Mouse (Mus musculus) MEL (cell line): ENCODE measurements around the gene Mfap3. TPM values are rescaled to one million over a fixed set of nuclear protein-coding genes. Genes with fewer than 3 reads are reported as not detected.

Source experiments
- DNase-seq: peaks from one replicate; pipeline ENCODE4 v3.0.0; 2011; ENCODE audit warnings: low read depth, low spot score
- H3K27ac ChIP-seq: 2 replicates; pipeline ENCODE4 v1.5.1; 2012; ENCODE audit warnings: low read depth, mild to moderate bottlenecking, control low read depth, low read length, moderate library complexity; ENCODE audit not compliant: control insufficient read depth
- H3K27me3 ChIP-seq, 2 experiments: fragments of 150-350 bp in 1 of 2; sonication (generic) in 1 of 2; 2 replicates each; pipeline ENCODE4 v1.6.1; 2012; ENCODE audit warnings: low read length in 2 of 2, mild to moderate bottlenecking in 2 of 2, improper control_type of control experiment in 1 of 2, moderate library complexity in 1 of 2; ENCODE audit not compliant: insufficient read depth in 2 of 2, control insufficient read depth in 1 of 2
- H3K36me3 ChIP-seq, 2 experiments: 2 replicates each; pipeline ENCODE4 v1.6.1; 2012 to 2014; ENCODE audit warnings: low read length in 2 of 2, improper control_type of control experiment in 1 of 2, inconsistent platforms in 1 of 2, mild to moderate bottlenecking in 1 of 2; ENCODE audit not compliant: insufficient read depth in 2 of 2, control insufficient read depth in 1 of 2
- H3K4me1 ChIP-seq, 2 experiments: fragments of 150-350 bp in 1 of 2; sonication (generic) in 1 of 2; 2 replicates each; pipeline ENCODE4 v1.6.1; 2012; ENCODE audit warnings: low read length in 2 of 2, improper control_type of control experiment in 1 of 2, mild to moderate bottlenecking in 1 of 2; ENCODE audit not compliant: insufficient read depth in 2 of 2, control insufficient read depth in 1 of 2
- H3K4me3 ChIP-seq, 2 experiments: fragments of 150-350 bp in 1 of 2; sonication (generic) in 1 of 2; 2 replicates each; pipeline ENCODE4 v1.5.1; 2012; ENCODE audit warnings: low read depth in 2 of 2, low read length in 2 of 2, mild to moderate bottlenecking in 2 of 2, moderate library complexity in 2 of 2, control low read depth in 1 of 2, improper control_type of control experiment in 1 of 2; ENCODE audit not compliant: control insufficient read depth in 1 of 2, insufficient read depth in 1 of 2
- H3K79me2 ChIP-seq: 2 replicates; pipeline ENCODE4 v1.6.1; 2012; ENCODE audit warnings: mild to moderate bottlenecking, low read length, moderate library complexity; ENCODE audit not compliant: control insufficient read depth, poor library complexity, insufficient read depth
- H3K9ac ChIP-seq: 2 replicates; pipeline ENCODE4 v1.6.1; 2012; ENCODE audit warnings: low read depth, mild to moderate bottlenecking, control low read depth, low read length, moderate library complexity; ENCODE audit not compliant: control insufficient read depth, poor library complexity, severe bottlenecking
- H3K9me3 ChIP-seq: fragments of 150-350 bp; sonication (generic); replicated peaks from 2 replicates; pipeline ENCODE4 v1.6.1; 2012; ENCODE audit warnings: mild to moderate bottlenecking, low read length, improper control_type of control experiment, moderate library complexity; ENCODE audit not compliant: insufficient read depth
- BHLHE40 ChIP-seq: IDR thresholded peaks from 2 replicates; pipeline ENCODE4 v1.6.1; 2012; ENCODE audit warnings: low read depth, mild to moderate bottlenecking, inconsistent platforms, low read length, improper control_type of control experiment, borderline replicate concordance
- CHD1 ChIP-seq: IDR thresholded peaks from 2 replicates; pipeline ENCODE4 v1.6.1; 2012; ENCODE audit warnings: low read depth, mild to moderate bottlenecking, inconsistent platforms, low read length, improper control_type of control experiment
- CHD2 ChIP-seq: IDR thresholded peaks from 2 replicates; pipeline ENCODE4 v1.6.1; 2011; ENCODE audit warnings: low read length, improper control_type of control experiment
- EP300 ChIP-seq, 2 experiments: IDR thresholded peaks; 2 replicates each; pipeline ENCODE4 v1.6.1; 2011; ENCODE audit warnings: improper control_type of control experiment in 2 of 2, low read length in 2 of 2, low read depth in 1 of 2, mild to moderate bottlenecking in 1 of 2
- ETS1 ChIP-seq: IDR thresholded peaks from 2 replicates; pipeline ENCODE4 v1.6.1; 2012; ENCODE audit warnings: low read depth, mild to moderate bottlenecking, inconsistent platforms, low read length, improper control_type of control experiment, moderate library complexity
- GABPA ChIP-seq: IDR thresholded peaks from 2 replicates; pipeline ENCODE4 v1.6.1; 2012; ENCODE audit warnings: low read depth, mild to moderate bottlenecking, inconsistent platforms, low read length, improper control_type of control experiment, moderate library complexity
- HCFC1 ChIP-seq: IDR thresholded peaks from 2 replicates; pipeline ENCODE4 v1.6.1; 2012; ENCODE audit warnings: low read depth, mild to moderate bottlenecking, inconsistent platforms, low read length, improper control_type of control experiment, moderate library complexity
- KAT2A ChIP-seq: conservative IDR thresholded peaks from 2 replicates; pipeline ENCODE4 v1.6.1; 2012; ENCODE audit warnings: low read depth, low read length, improper control_type of control experiment, inconsistent platforms
- MAX ChIP-seq: IDR thresholded peaks from 2 replicates; pipeline ENCODE4 v1.6.1; 2011; ENCODE audit warnings: low read length, improper control_type of control experiment
- MYB ChIP-seq: IDR thresholded peaks from 2 replicates; pipeline ENCODE4 v1.6.1; 2011; ENCODE audit warnings: mild to moderate bottlenecking, low read depth, low read length, improper control_type of control experiment
- MYC ChIP-seq: IDR thresholded peaks from 2 replicates; pipeline ENCODE4 v1.6.1; 2011; ENCODE audit warnings: low read depth, mild to moderate bottlenecking, low read length, improper control_type of control experiment, moderate library complexity
- NELFE ChIP-seq: IDR thresholded peaks from 2 replicates; pipeline ENCODE4 v1.6.1; 2011; ENCODE audit warnings: low read depth, low read length, improper control_type of control experiment
- SMC3 ChIP-seq: IDR thresholded peaks from 2 replicates; pipeline ENCODE4 v1.6.1; 2011; ENCODE audit warnings: low read depth, low read length, improper control_type of control experiment
- UBTF ChIP-seq: IDR thresholded peaks from 2 replicates; pipeline ENCODE4 v1.6.1; 2012; ENCODE audit warnings: low read depth, mild to moderate bottlenecking, inconsistent platforms, low read length, improper control_type of control experiment, moderate library complexity, borderline replicate concordance; ENCODE audit not compliant: insufficient read depth
- USF1 ChIP-seq: IDR thresholded peaks from 2 replicates; pipeline ENCODE4 v1.6.1; 2014; ENCODE audit warnings: low read depth, mild to moderate bottlenecking, inconsistent platforms, low read length, improper control_type of control experiment, moderate library complexity
- ZKSCAN1 ChIP-seq: IDR thresholded peaks from 2 replicates; pipeline ENCODE4 v1.6.1; 2012; ENCODE audit warnings: low read depth, mild to moderate bottlenecking, inconsistent platforms, low read length, improper control_type of control experiment, moderate library complexity
- ZMIZ1 ChIP-seq: IDR thresholded peaks from 2 replicates; pipeline ENCODE4 v1.6.1; 2012; ENCODE audit warnings: low read depth, mild to moderate bottlenecking, inconsistent platforms, low read length, improper control_type of control experiment, moderate library complexity
- ZNF384 ChIP-seq: IDR thresholded peaks from 2 replicates; pipeline ENCODE4 v1.6.1; 2012; ENCODE audit warnings: low read depth, mild to moderate bottlenecking, inconsistent platforms, low read length, improper control_type of control experiment
- polyA plus RNA-seq, 2 experiments: library from polyadenylated mRNA; stranded (reverse) in 1 of 2; unstranded in 1 of 2; fragments of >175 nt in 1 of 2; fragments of >200 nt in 1 of 2; gene quantifications; 2 replicates each; pipeline versions ENCODE4 v1.2.1 to v1.2.4; 2012; ENCODE audit warnings: low replicate concordance in 2 of 2, low read depth in 1 of 2; ENCODE audit not compliant: insufficient read length in 2 of 2, insufficient read depth in 1 of 2, missing spikeins in 1 of 2
- total RNA-seq: library from RNA; depleted of rRNA; stranded (reverse); fragments of 300-350 nt; gene quantifications from 2 replicates; pipeline ENCODE4 v1.2.3, GENCODE M21; 2012

Mfap3 gene
- total and polyA plus RNA-seq, 3 experiments = 21.2 to 22.7 TPM; not detected in 1

DNA sequence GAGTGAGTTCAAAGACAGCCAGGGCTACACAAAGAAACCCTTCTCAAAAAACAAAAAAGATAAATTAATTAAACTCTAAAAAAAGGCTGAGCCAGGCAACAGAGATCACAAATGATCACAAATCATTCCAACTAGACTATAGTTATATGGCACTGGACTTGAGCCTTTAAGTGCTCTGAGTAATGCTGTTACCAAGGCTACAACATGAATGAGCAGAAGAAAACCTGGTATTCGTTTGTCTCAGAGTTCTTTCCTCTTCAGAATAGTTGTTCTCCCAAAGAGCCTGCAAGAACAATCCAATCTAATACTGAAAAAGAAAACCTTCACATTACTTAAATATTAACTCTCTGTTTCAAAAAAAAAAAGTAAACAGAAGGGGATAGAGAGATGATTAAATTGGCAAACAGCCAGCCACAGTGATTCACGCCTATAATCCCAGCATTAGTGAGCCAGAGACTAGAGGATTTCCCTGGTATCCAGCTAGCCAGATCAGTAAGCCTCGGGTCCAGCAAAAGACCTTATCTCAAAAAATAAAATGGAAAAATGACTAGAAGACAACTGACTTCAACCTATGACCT, 21.9 kb upstream of the Mfap3 start:
- DNase-seq = no peak
- Histone ChIP-seq H3K27me3 (no peaks in the 10 kb centered on the region), H3K4me1 (no peaks in the 10 kb centered on the region), H3K27ac (no peak overlapping the region), H3K9me3 (no peaks in the 10 kb centered on the region), H3K9ac (no peak overlapping the region), H3K79me2 (no peaks in the 10 kb centered on the region), H3K4me3 (no peak overlapping the region), H3K36me3 (peaks cover 0 to 8% of the 10 kb centered on the region in 2 experiments; a peak in 3 of 4 replicates)
- no peak for TF ChIP-seq MYC
- TF ChIP-seq ETS1 = no peak
- TF ChIP-seq UBTF = no peak

DNA sequence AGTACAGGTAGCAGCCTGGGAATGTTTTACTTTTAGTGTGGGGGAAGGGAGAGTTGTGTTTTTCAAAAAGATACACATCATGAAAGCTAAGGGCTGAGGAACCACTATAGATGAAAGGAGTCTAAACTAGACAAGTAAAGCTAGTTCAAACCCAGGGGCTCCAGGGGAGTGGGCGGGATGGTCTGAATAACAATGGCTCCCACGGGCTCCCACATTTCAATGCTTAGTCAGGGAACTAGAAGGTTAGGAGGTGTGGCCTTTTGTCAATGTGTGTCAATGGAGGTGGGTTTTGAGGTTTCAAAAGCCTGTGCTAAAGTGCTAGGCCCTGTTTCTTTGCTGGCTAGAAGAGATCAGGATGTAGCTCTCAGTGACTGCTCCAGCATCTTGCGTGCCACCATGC, 20.8 kb upstream of the Mfap3 start:
- Histone ChIP-seq H3K4me1 (peaks cover 0 to 6% of the 10 kb centered on the region in 2 experiments; a peak in 2 of 4 replicates), H3K36me3 (peaks cover 6 to 10% of the 10 kb centered on the region in 2 experiments), H3K9me3 (no peaks in the 10 kb centered on the region), H3K9ac (no peak overlapping the region), H3K4me3 (no peak overlapping the region), H3K27me3 (no peaks in the 10 kb centered on the region), H3K79me2 (no peaks in the 10 kb centered on the region), H3K27ac (no peak overlapping the region)
- no peak for TF ChIP-seq NELFE
- TF ChIP-seq HCFC1 = no peak
- TF ChIP-seq ZNF384 = no peak
- no peak for TF ChIP-seq MYB
- TF ChIP-seq MAX = no peak
- no peak for TF ChIP-seq USF1
- TF ChIP-seq ZKSCAN1 = no peak
- no peak for TF ChIP-seq SMC3
- no peak for TF ChIP-seq ZMIZ1
- no peak for TF ChIP-seq CHD2
- TF ChIP-seq BHLHE40 = no peak
- no peak for TF ChIP-seq ETS1
- no peak for TF ChIP-seq KAT2A
- no peak for TF ChIP-seq GABPA
- TF ChIP-seq EP300 (IDR thresholded peaks at IDR 0.05; ENCODE audit: low read depth in 1 of 2, low read length in 2 of 2) = no peak
- TF ChIP-seq CHD1 = no peak
- DNase-seq = no peak
